Mouse (Mus musculus) heart, embryonic 15.5 days (tissue): Measurements from ENCODE around the gene Tmem181a. TPM values are rescaled to one million over a fixed set of nuclear protein-coding genes. Genes with fewer than 3 reads are reported as not detected.
"Not testable (repeated sequence)": the region's sequence is repeated elsewhere in the genome, so short reads cannot be mapped to it uniquely, and the experiment has no call there.

Experiments
- ATAC-seq: fragments of 200-750 bp; cut with Nextera tagmentation; replicated peaks from 2 replicates; pipeline ENCODE4 v1.8.0; 2017; ENCODE audit warnings: low read depth, moderate TSS enrichment; ENCODE audit not compliant: insufficient number of reproducible peaks, insufficient read depth, low FRiP score
- H3K27ac ChIP-seq: fragments of 300-500 bp; sonication (generic); 2 replicates; pipeline ENCODE4 v1.5.1; 2015; ENCODE audit warnings: mild to moderate bottlenecking, inconsistent platforms
- H3K27me3 ChIP-seq: fragments of 300-500 bp; sonication (generic); 2 replicates; pipeline ENCODE4 v1.6.1; 2015; ENCODE audit warnings: inconsistent platforms
- H3K36me3 ChIP-seq: fragments of 300-500 bp; sonication (generic); 2 replicates; pipeline ENCODE4 v1.6.1; 2015; ENCODE audit warnings: mild to moderate bottlenecking, inconsistent platforms
- H3K4me1 ChIP-seq: fragments of 300-500 bp; sonication (generic); replicated peaks from 2 replicates; pipeline ENCODE4 v1.6.1; 2015; ENCODE audit warnings: inconsistent platforms
- H3K4me2 ChIP-seq: fragments of 300-500 bp; sonication (generic); 2 replicates; pipeline ENCODE4 v1.6.1; 2015; ENCODE audit warnings: inconsistent platforms, mild to moderate bottlenecking, moderate library complexity
- H3K4me3 ChIP-seq: fragments of 300-500 bp; sonication (generic); 2 replicates; pipeline ENCODE4 v1.5.1; 2015; ENCODE audit warnings: mild to moderate bottlenecking, inconsistent platforms
- H3K9ac ChIP-seq: fragments of 300-500 bp; sonication (generic); 2 replicates; pipeline ENCODE4 v1.6.1; 2015; ENCODE audit warnings: mild to moderate bottlenecking, inconsistent platforms
- H3K9me3 ChIP-seq: fragments of 300-500 bp; sonication (generic); replicated peaks from 2 replicates; pipeline ENCODE4 v1.6.1; 2016; ENCODE audit warnings: inconsistent platforms
- WGBS: fragments of 180-500 bp; shearing (Covaris S2); methylation state at CpG from one replicate; pipeline ENCODE4 v1.1.7; 2015; ENCODE audit warnings: mixed read lengths; 5-methylcytosine and 5-hydroxymethylcytosine counted together
- polyA plus RNA-seq: library from polyadenylated mRNA; unstranded; fragments of >200 nt; fragmentation: Nextera tagmentation; extraction: Ambion mirVana; gene quantifications from 2 replicates; pipeline ENCODE4 v1.2.1, GENCODE M21; 2015

Gene Tmem181a
- polyA plus RNA-seq, 1 experiment from 2014 or later, result 13.1 TPM

DNA sequence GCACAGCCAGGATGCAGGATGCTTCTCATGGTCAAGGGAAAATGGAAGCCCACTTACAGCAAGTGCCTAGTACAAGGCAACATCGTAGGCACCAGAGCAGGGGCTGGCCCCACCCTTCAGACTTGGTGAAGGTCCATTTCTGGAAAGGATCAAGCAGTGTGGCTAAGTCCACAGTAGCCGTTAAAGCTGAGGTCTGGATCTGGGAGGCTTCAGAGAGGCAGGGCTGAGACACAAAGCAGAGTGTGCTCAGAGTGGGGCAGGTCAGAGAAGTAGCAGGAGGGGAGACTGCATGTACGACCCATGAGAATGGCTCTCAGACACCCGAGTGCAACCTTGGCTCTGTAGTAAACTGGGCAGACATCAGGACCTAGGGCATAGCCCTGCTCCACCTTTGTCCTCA is 72.3 kb downstream of the Tmem181a start:
- H3K4me3 ChIP-seq, result not testable (repeated sequence)

GRCm38 (mm10) chr17:6342606-6343294 is 86.1 kb downstream of the Tmem181a start:
- H3K27me3 ChIP-seq, H3K36me3 ChIP-seq, H3K4me2 ChIP-seq, H3K4me1 ChIP-seq, H3K27ac ChIP-seq, H3K9me3 ChIP-seq, H3K9ac ChIP-seq, H3K4me3 ChIP-seq: not testable (repeated sequence)
- ATAC-seq, result 0 out of 2 replicates have a peak, but pooled peaks have one; percentile 39
- WGBS, result no CpG with 5 or more reads among the region's 12 CpGs

More for the DNA sequence above, 72.3 kb downstream of the Tmem181a start:
- not testable (repeated sequence) for H3K4me2 ChIP-seq, H3K27me3 ChIP-seq, H3K27ac ChIP-seq, H3K4me1 ChIP-seq, H3K9me3 ChIP-seq, ATAC-seq, H3K9ac ChIP-seq, H3K36me3 ChIP-seq
- WGBS, result 50% methylated on average over 3 of the region's 4 CpGs

DNA sequence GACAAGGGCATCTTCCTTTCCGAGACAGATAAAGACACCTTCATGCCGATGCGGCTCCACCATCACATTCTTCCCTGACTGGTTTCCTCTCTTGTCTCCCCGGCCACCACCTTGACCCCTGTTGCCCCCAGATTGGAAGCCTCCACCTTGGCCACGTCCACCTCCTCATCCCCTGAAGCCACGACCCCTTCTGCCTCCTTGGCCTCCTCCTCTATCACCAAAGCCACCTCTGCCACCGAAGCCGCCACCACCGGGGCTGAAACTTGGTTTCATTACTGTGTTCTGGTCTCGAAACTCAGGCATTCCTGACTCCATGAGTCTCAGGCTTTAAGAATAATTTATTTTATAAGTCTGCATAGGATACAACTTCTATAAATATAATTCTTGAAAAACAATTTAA is 98.6 kb downstream of the Tmem181a start:
- not testable (repeated sequence) for H3K4me3 ChIP-seq, H3K36me3 ChIP-seq, ATAC-seq, H3K9ac ChIP-seq, H3K27me3 ChIP-seq, H3K9me3 ChIP-seq, H3K4me1 ChIP-seq, H3K27ac ChIP-seq, H3K4me2 ChIP-seq
- WGBS, result 77% methylated on average over 10 of the region's 10 CpGs

Other genes with a start within 250 kb of the Tmem181a start
- gene Serac1, start 177.1 kb upstream of the Tmem181a start, polyA plus RNA-seq, result 5.0 TPM in 2 replicates
- 131 and 143 TPM in 2 replicates for gene Gtf2h5, start 177.1 kb upstream of the Tmem181a start, polyA plus RNA-seq
- gene Tulp4, start 150.4 kb upstream of the Tmem181a start, polyA plus RNA-seq, result 33.3 and 62.9 TPM in 2 replicates
- 10.4 and 11.3 TPM in 2 replicates for gene Dynlt1a, start 60.6 kb downstream of the Tmem181a start, polyA plus RNA-seq
- gene Dynlt1b, start 173.3 kb downstream of the Tmem181a start, polyA plus RNA-seq, result 361 and 375 TPM in 2 replicates